Mouse (Mus musculus): ENCODE measurements around the gene Rsph6a. TPM values are rescaled to one million over a fixed set of nuclear protein-coding genes. Genes with fewer than 3 reads are reported as not detected.

Rsph6a gene
- polyA plus RNA-seq, 1 experiment from 2014 or later = not detected

- 94% methylated on average over 6 of the region's 6 CpGs for WGBS
- Histone ChIP-seq H3K4me1 (peaks cover 25% of the 10 kb centered on the region), H3K9me3 (no peaks in the 10 kb centered on the region), H3K27ac (replicated peaks) (no peak overlapping the region), H3K27me3 (replicated peaks; ENCODE audit: low read depth, poor library complexity, severe bottlenecking) (no peaks in the 10 kb centered on the region), H3K36me3 (replicated peaks) (peaks cover 20% of the 10 kb centered on the region), H3K4me3 (peak overlapping the region; percentile 99; the same call in 1 of the 2 replicates)
- DNase-seq (ENCODE audit: low spot score) = no peak
Observed at GRCm38 (mm10) chr7:19074494-19074893, 20.0 kb downstream of the Rsph6a start.

GRCm38 (mm10) chr7:19075231-19075630 lies 20.7 kb downstream of the Rsph6a start:
- Histone ChIP-seq H3K4me3 (peak overlapping the region; percentile 99), H3K4me1 (peaks cover 25% of the 10 kb centered on the region), H3K27me3 (replicated peaks; ENCODE audit: low read depth, poor library complexity, severe bottlenecking) (no peaks in the 10 kb centered on the region), H3K36me3 (replicated peaks) (peaks cover 28% of the 10 kb centered on the region), H3K27ac (replicated peaks) (0 out of 2 replicates have a peak overlapping the region, but pooled peaks have one; percentile 40), H3K9me3 (no peaks in the 10 kb centered on the region)
- no peak for DNase-seq (ENCODE audit: low spot score)
- WGBS = 54% methylated on average over 5 of the region's 5 CpGs

DNA sequence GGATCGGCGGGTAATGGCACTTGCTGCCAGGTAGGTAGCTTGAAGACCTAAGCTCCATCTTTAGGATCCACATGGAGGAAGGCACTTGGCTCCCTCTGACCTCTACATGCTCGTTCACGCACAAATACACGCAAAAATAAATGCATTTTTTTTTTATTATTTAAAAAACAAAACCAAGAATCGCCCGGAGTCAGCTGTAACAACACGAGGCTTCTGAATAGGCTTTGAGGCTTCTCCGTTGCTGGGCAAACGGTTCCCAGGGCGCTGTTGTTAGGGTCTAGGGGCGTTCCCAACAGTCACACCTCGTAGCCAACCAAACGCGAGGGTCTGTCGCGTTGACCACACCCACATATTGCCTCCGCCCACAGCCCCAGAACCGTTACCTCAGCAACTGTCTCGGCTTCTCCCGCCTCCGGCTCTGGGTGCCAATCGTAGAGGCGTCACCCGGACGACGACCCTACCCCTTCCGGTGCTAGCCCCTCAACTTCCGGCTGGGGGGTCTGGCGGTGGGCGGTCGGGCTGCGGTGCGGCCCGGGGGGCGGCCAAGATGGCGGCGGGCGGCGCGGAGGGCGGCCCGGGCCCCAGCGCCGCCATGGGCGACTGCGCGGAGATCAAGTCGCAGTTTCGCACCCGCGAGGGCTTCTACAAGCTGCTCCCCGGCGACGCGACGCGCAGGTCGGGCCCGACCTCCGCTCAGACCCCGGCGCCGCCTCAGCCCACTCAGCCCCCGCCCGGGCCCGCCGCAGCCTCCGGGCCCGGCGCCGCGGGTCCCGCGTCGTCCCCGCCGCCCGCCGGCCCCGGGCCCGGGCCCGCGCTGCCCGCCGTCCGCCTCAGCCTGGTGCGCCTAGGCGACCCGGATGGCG lies 21.5 kb downstream of the Rsph6a start, which contains the start of gene Dmwd:
TSS of gene Dmwd (plus strand) at position 505 of the 863 bp plus-strand sequence.
- H3K27ac ChIP-seq (replicated peaks) = peak within 1 kb of the TSS; percentile 93
- peaks cover 25% of the 10 kb centered on the region for H3K4me1 ChIP-seq
- no peaks in the 10 kb centered on the region for H3K9me3 ChIP-seq
- peak; percentile 99 for DNase-seq (ENCODE audit: low spot score)
- no peaks in the 10 kb centered on the region for H3K27me3 ChIP-seq (replicated peaks; ENCODE audit: low read depth, poor library complexity, severe bottlenecking)
- H3K36me3 ChIP-seq (replicated peaks) = peaks cover 35% of the 10 kb centered on the region
- H3K4me3 ChIP-seq = peak within 1 kb of the TSS; percentile 99
- WGBS = under 1% methylated on average over 91 of the region's 91 CpGs

DNA sequence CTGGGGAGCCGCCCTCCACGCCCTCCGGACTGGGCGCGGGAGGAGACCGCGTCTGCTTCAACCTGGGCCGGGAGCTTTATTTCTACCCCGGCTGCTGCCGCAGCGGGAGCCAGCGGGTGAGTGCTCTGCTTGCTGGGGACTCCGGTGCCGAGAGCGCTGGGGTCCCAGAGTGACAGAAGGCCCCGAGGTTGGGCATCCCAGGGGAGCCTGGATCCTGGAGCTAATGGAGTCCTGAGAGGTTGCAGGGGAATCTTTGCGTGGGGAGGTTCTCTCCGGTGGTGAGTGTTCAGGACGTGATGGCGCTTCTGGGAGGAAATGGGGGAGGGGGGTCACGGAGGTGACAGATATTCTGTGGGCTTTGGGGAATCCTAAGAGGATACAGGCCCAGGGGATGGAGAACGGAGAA lies 22.1 kb downstream of the Rsph6a start:
- Histone ChIP-seq H3K36me3 (replicated peaks) (peaks cover 41% of the 10 kb centered on the region), H3K9me3 (no peaks in the 10 kb centered on the region), H3K27me3 (replicated peaks; ENCODE audit: low read depth, poor library complexity, severe bottlenecking) (no peaks in the 10 kb centered on the region), H3K4me1 (peaks cover 27% of the 10 kb centered on the region), H3K27ac (replicated peaks) (peak overlapping the region; percentile 93), H3K4me3 (peak overlapping the region; percentile 99)
- DNase-seq (ENCODE audit: low spot score) = peak; percentile 46
- under 1% methylated on average over 22 of the region's 22 CpGs for WGBS

DNA sequence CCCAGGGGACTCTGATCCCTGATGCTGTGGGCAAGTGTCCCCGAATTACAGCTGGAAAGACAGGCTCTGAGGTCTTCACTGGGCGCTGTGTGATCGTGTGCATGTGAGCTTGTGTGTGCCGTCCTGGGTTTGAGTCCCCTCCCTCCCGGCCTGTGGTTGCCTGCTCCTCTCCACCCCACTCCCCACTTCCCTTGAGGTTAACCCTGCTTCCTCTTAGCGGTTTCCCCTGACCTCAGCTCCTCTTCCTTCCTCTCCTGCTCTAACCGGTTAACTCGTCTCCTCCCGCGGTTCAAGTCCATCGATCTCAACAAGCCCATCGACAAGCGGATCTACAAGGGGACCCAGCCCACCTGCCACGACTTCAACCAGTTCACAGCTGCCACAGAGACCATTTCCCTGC lies 23.3 kb downstream of the Rsph6a start:
- DNase-seq (ENCODE audit: low spot score) = no peak
- Histone ChIP-seq H3K36me3 (replicated peaks) (peaks cover 53% of the 10 kb centered on the region), H3K27ac (replicated peaks) (no peak overlapping the region), H3K9me3 (no peaks in the 10 kb centered on the region), H3K27me3 (replicated peaks; ENCODE audit: low read depth, poor library complexity, severe bottlenecking) (no peaks in the 10 kb centered on the region), H3K4me3 (peak overlapping the region; percentile 99), H3K4me1 (peaks cover 39% of the 10 kb centered on the region)
- 77% methylated on average over 14 of the region's 14 CpGs for WGBS

DNA sequence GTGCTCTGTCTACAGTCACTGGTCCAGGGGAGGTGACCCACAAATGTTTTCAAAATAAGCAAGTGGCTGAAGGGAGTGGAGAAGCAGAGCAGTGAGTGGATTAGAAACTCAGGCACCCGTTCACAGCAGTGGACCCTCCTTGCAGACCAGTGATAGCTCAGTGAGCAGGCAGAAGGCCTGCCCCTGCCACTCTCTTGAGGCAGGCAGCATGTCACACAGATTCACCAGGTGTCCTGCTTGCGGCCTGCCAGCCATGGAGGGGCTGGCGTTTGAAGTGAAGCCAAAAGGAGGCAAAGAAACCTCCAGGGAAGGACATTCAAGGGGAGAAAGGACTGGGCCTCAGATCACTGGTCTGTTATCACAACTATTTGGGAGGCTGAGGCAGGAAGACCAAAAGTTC lies 24.2 kb downstream of the Rsph6a start:
- H3K4me1 ChIP-seq = peaks cover 49% of the 10 kb centered on the region
- no peak overlapping the region for H3K27ac ChIP-seq (replicated peaks)
- DNase-seq (ENCODE audit: low spot score) = no peak
- no peaks in the 10 kb centered on the region for H3K9me3 ChIP-seq
- H3K4me3 ChIP-seq = no peak overlapping the region
- H3K27me3 ChIP-seq (replicated peaks; ENCODE audit: low read depth, poor library complexity, severe bottlenecking) = no peaks in the 10 kb centered on the region
- 89% methylated on average over 3 of the region's 3 CpGs for WGBS
- peaks cover 63% of the 10 kb centered on the region for H3K36me3 ChIP-seq (replicated peaks)

DNA sequence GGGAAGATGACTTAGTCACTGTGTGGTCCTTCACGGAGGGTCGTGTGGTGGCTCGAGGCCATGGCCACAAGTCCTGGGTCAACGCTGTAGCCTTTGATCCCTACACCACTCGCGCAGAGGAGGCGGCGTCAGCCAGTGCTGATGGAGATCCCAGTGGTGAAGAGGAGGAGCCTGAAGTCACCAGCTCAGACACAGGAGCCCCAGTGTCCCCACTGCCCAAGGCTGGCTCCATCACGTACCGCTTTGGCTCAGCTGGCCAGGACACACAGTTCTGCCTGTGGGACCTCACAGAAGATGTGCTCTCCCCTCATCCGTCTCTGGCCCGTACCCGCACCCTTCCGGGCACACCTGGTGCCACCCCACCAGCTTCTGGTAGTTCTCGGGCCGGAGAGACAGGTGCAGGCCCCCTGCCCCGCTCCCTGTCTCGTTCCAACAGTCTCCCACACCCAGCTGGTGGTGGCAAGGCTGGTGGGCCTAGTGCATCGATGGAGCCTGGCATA lies 26.0 kb downstream of the Rsph6a start:
- no peak for DNase-seq (ENCODE audit: low spot score)
- Histone ChIP-seq H3K9me3 (no peaks in the 10 kb centered on the region), H3K4me3 (0 out of 2 replicates have a peak overlapping the region, but pooled peaks have one; percentile 0), H3K4me1 (peaks cover 61% of the 10 kb centered on the region), H3K27me3 (replicated peaks; ENCODE audit: low read depth, poor library complexity, severe bottlenecking) (no peaks in the 10 kb centered on the region), H3K27ac (replicated peaks) (no peak overlapping the region), H3K36me3 (replicated peaks) (peaks cover 76% of the 10 kb centered on the region)
- WGBS = 87% methylated on average over 19 of the region's 19 CpGs

DNA sequence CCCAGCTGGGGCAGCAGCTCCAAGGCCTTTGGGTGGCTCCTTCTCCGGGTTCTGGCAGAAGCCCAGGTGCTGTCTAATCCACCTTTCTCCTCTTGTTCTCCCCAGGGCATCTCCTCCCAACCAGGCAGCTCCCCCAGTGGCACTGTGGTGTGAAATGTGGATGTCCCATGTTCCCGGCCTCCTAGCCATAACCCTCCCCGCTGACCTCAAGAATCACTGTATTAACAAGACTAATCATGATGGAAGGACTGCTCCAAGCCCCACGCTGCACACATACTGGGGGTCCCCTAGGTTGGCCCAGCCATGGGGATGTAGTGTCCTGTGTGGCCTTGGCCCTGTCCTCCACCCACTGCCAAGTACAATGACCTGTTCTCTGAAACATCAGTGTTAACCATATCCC lies 27.7 kb downstream of the Rsph6a start:
- peak overlapping the region; percentile 3; the same call in 1 of the 2 replicates for H3K4me3 ChIP-seq
- no peaks in the 10 kb centered on the region for H3K9me3 ChIP-seq
- WGBS = 83% methylated on average over 4 of the region's 4 CpGs
- peaks cover 86% of the 10 kb centered on the region for H3K36me3 ChIP-seq (replicated peaks)
- DNase-seq (ENCODE audit: low spot score) = no peak
- peaks cover 66% of the 10 kb centered on the region for H3K4me1 ChIP-seq
- H3K27me3 ChIP-seq (replicated peaks; ENCODE audit: low read depth, poor library complexity, severe bottlenecking) = peaks cover 10% of the 10 kb centered on the region
- no peak overlapping the region for H3K27ac ChIP-seq (replicated peaks)

- peaks cover 12% of the 10 kb centered on the region for H3K27me3 ChIP-seq (replicated peaks; ENCODE audit: low read depth, poor library complexity, severe bottlenecking)
- DNase-seq (ENCODE audit: low spot score) = no peak
- whole genome bisulfite sequencing = 65% methylated on average over 6 of the region's 6 CpGs
- peaks cover 89% of the 10 kb centered on the region for H3K36me3 ChIP-seq (replicated peaks)
- no peaks in the 10 kb centered on the region for H3K9me3 ChIP-seq
- H3K4me1 ChIP-seq = peaks cover 57% of the 10 kb centered on the region
- H3K27ac ChIP-seq (replicated peaks) = no peak overlapping the region
- H3K4me3 ChIP-seq = peak overlapping the region; percentile 36; the same call in 1 of the 2 replicates
Observed at GRCm38 (mm10) chr7:19083096-19083495, 28.6 kb downstream of the Rsph6a start.

- 57% methylated on average over 10 of the region's 10 CpGs for WGBS
- no peak for DNase-seq (ENCODE audit: low spot score)
- peaks cover 12% of the 10 kb centered on the region for H3K27me3 ChIP-seq (replicated peaks; ENCODE audit: low read depth, poor library complexity, severe bottlenecking)
- H3K27ac ChIP-seq (replicated peaks) = no peak within 1 kb of the TSS; the same call in 1 of the 2 replicates
- H3K36me3 ChIP-seq (replicated peaks) = peaks cover 89% of the 10 kb centered on the region
- peak within 1 kb of the TSS; percentile 36 for H3K4me3 ChIP-seq
- H3K9me3 ChIP-seq = no peaks in the 10 kb centered on the region
- peaks cover 55% of the 10 kb centered on the region for H3K4me1 ChIP-seq
Observed at GRCm38 (mm10) chr7:19083701-19084100, 29.2 kb downstream of the Rsph6a start, which contains the start of gene Dmpk. TSS of gene Dmpk (plus strand) at chr7:19083849.

DNA sequence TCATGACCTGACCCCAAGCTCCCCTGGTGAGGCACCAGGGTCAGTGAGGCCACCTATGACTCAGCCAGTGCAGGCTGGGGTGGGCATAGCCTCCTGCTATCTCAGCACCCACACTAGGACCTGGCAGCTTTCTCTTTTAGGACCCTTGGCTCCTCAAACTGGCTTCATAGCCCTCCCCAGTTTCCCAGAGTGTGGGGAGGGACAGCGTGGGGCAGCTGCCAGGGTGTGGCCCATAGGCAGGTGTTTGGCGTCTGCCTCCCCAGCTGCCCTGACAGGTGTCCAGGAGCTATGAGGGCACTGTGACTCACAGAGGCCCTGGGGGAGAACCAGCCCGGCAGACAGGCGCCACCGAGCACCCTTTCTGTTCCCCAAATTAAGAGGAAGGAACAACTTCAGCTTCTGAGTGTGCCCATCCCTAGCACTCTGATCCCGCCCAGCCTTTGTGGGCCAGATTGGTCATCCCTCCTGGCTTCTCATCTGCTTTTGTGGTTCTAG lies 29.8 kb downstream of the Rsph6a start:
- H3K27me3 ChIP-seq (replicated peaks; ENCODE audit: low read depth, poor library complexity, severe bottlenecking) = peaks cover 12% of the 10 kb centered on the region
- no peaks in the 10 kb centered on the region for H3K9me3 ChIP-seq
- peaks cover 87% of the 10 kb centered on the region for H3K36me3 ChIP-seq (replicated peaks)
- peaks cover 55% of the 10 kb centered on the region for H3K4me1 ChIP-seq
- peak overlapping the region; percentile 36 for H3K4me3 ChIP-seq
- no peak for DNase-seq (ENCODE audit: low spot score)
- H3K27ac ChIP-seq (replicated peaks) = no peak overlapping the region
- WGBS = 74% methylated on average over 6 of the region's 6 CpGs

DNA sequence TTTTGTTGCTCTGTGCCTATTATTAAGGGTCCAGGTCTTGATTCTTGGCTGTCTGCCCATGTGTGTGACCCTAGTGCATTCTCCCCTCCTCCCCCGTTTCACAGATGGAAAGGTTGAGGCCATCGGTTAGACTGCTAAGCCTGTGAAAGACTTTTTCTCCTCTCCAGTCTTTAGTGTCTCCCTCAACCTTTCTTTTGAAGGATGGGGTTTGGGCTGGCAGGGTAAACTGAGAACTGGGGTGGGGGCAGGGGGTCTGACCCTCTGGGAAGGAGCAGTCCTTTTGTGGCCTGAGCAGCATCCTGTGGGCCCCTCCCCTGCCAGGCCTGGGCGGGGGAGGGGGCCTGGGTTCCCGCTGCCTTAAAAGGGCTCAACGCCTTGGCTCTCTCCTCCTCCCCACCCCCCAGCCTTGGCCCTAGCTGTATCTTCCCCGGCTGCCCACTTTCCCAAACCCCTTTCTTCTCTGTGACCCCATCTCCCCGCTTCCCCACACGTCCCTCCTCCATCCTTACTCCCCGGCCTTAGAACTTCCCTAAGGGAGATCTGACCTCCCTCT lies 30.5 kb downstream of the Rsph6a start:
- H3K9me3 ChIP-seq = no peaks in the 10 kb centered on the region
- peak overlapping the region; percentile 36 for H3K4me3 ChIP-seq
- H3K4me1 ChIP-seq = peaks cover 55% of the 10 kb centered on the region
- H3K36me3 ChIP-seq (replicated peaks) = peaks cover 87% of the 10 kb centered on the region
- WGBS = 20% methylated on average over 9 of the region's 9 CpGs
- no peak for DNase-seq (ENCODE audit: low spot score)
- H3K27ac ChIP-seq (replicated peaks) = peak overlapping the region; percentile 40; the same call in 1 of the 2 replicates
- H3K27me3 ChIP-seq (replicated peaks; ENCODE audit: low read depth, poor library complexity, severe bottlenecking) = peaks cover 14% of the 10 kb centered on the region
